Mouse (Mus musculus) CH12.LX (cell line): Measurements from ENCODE around the gene Pde4d.

Experiments used
- CTCF ChIP-seq, 2 experiments: IDR thresholded peaks in 1 of 2; conservative IDR thresholded peaks in 1 of 2; 2 replicates each; pipeline ENCODE4 v1.5.1; 2011 to 2012; ENCODE audit warnings: low read depth in 2 of 2, low read length in 2 of 2, improper control_type of control experiment in 1 of 2, inconsistent platforms in 1 of 2, mild to moderate bottlenecking in 1 of 2, moderate library complexity in 1 of 2
- E2F4 ChIP-seq: IDR thresholded peaks from 2 replicates; pipeline ENCODE4 v1.6.1; 2011; ENCODE audit warnings: low read depth, low read length, improper control_type of control experiment; ENCODE audit not compliant: insufficient replicate concordance
- HCFC1 ChIP-seq: IDR thresholded peaks from 2 replicates; pipeline ENCODE4 v1.6.1; 2012; ENCODE audit warnings: low read depth, mild to moderate bottlenecking, inconsistent platforms, low read length, improper control_type of control experiment
- JUND ChIP-seq: conservative IDR thresholded peaks from 2 replicates; pipeline ENCODE4 v1.6.1; 2011; ENCODE audit warnings: low read depth, low read length, improper control_type of control experiment
- KAT2A ChIP-seq: IDR thresholded peaks from 2 replicates; pipeline ENCODE4 v1.6.1; 2012; ENCODE audit warnings: low read length, improper control_type of control experiment, inconsistent platforms; ENCODE audit not compliant: insufficient replicate concordance
- MAX ChIP-seq: IDR thresholded peaks from 2 replicates; pipeline ENCODE4 v1.6.1; 2011; ENCODE audit warnings: low read length, improper control_type of control experiment
- SIN3A ChIP-seq: IDR thresholded peaks from 2 replicates; pipeline ENCODE4 v1.6.1; 2012; ENCODE audit warnings: low read length, improper control_type of control experiment, inconsistent platforms
- ZC3H11A ChIP-seq: IDR thresholded peaks from 2 replicates; pipeline ENCODE4 v1.6.1; 2012; ENCODE audit warnings: low read depth, mild to moderate bottlenecking, inconsistent platforms, low read length, improper control_type of control experiment

DNA sequence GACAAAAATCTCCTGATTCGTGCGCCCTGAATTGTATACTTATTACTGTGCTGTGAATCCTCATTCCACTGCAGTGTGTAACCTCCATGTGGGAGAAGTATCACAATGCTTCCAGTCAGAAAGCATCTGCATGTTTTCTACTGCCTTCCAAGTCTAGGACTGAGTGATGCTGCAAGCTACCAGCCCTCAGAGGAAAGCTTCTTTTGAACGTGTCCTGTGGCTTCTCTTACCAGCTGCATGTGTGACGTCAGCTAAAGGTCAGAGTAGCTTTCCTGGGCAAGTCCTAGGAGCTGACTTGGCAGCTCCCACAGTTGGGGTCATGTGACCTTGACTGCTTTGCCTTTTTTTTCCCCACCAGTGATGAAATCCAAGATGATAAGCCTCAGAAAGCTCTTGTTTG, 1086.9 kb downstream of the Pde4d start:
- TF ChIP-seq CTCF (conservative IDR thresholded peaks at IDR 0.05 in 1 of 2, IDR thresholded peaks at IDR 0.05 in 1 of 2; ENCODE audit: low read depth in 2 of 2, low read length in 2 of 2) (no peak), SIN3A (no peak), ZC3H11A (no peak), JUND (no peak), KAT2A (no peak), MAX (no peak), HCFC1 (no peak), E2F4 (no peak)
